Mouse (Mus musculus) stomach, postnatal 0 days (tissue): ENCODE results near the gene Il34.

ENCODE experiments used
- CTCF ChIP-seq: IDR thresholded peaks from 2 replicates; pipeline ENCODE4 v1.5.1; 2016; ENCODE audit warnings: antibody characterized with exemption, low read depth, mild to moderate bottlenecking, moderate library complexity
- EP300 ChIP-seq: optimal IDR thresholded peaks from 2 replicates; pipeline ENCODE3; 2016; ENCODE audit warnings: antibody characterized with exemption

GRCm38 (mm10) chr8:110761988-110762387, 43.7 kb downstream of the Il34 start:
- TF ChIP-seq CTCF (peak; percentile 65), EP300 (no peak)
